Mouse (Mus musculus) lung, postnatal 0 days (tissue): ENCODE results near the gene Klrk1.

Experiments used
- CTCF ChIP-seq: IDR thresholded peaks from 2 replicates; pipeline ENCODE4 v1.5.1; 2016; ENCODE audit warnings: antibody characterized with exemption, mild to moderate bottlenecking
- EP300 ChIP-seq: IDR thresholded peaks from 2 replicates; pipeline ENCODE4 v1.6.1; 2016; ENCODE audit warnings: antibody characterized with exemption, mild to moderate bottlenecking, control low read depth

- no peak for TF ChIP-seq CTCF
- no peak for TF ChIP-seq EP300
Measured at GRCm38 (mm10) chr6:129581896-129582295, 41.8 kb downstream of the Klrk1 start.
